Mouse (Mus musculus) lung, postnatal 25 days (tissue): ENCODE measurements at regions not wholly inside any gene's neighbourhood (a gene's known extent, or its start where the extent isn't known, plus 50 kb on each side); places are given as distances from the start of the nearest gene placed in this dataset.

Experiments
- DNase-seq: peaks from one replicate; pipeline ENCODE4 v3.0.0; 2022; ENCODE audit warnings: low spot score

DNA sequence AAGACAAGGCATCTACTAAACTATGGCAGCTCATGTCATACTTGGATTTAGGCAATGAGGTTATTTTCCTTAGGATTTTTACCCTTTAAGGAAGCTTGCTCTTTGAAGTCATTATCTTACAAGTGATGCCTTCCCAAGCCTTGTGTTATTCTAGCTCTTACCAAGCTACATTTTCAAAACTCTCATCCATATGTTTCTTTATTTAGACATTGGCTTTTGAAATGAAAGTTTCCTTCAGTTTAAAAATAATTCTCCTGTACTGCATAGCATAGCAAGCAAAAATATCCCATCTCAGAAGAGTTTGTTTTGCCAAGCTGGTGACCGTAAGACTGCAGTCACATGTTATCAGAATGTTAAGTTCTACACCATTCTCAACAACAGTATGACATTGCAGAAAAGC is 372.8 kb upstream of the Sptlc3 start:
- no peak for DNase-seq

DNA sequence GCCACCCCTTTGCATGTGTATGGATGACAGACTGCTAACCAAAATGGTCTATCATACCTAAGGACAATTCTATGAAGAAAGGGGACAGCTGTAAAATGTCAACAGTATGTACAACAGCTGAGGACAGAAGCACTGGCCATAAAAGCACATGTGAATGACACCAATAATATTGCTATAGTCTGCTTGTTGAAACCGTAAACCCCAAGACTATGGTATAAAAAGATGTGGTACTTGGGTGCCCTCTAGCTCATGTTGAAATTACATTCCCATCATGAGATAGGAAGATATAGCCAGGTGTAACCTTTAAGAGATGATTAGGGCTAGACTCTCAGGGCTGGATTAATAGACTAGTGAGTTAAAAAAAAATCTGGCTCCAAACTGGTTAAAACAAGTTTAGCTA is 361.6 kb upstream of the Sptlc3 start:
- no peak for DNase-seq

DNA sequence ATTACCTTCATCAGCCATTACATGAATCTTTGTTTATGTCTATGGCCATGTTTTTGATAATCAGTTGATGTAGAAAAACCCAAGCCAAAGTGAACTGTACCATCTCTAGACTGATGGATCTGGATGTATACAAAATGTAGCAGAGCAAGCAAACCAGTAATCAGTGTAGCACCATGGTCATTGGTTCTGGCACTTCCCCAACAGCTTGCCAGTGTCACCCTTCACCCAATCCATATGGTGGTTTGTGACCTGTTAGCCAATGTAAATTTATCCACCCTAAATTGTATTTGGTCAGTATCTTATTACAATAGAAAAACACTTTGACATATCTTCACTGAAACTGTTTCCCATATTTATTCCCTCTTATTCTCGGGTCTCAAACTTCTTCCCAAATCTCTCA is 346.7 kb upstream of the Sptlc3 start:
- DNase-seq: no peak

DNA sequence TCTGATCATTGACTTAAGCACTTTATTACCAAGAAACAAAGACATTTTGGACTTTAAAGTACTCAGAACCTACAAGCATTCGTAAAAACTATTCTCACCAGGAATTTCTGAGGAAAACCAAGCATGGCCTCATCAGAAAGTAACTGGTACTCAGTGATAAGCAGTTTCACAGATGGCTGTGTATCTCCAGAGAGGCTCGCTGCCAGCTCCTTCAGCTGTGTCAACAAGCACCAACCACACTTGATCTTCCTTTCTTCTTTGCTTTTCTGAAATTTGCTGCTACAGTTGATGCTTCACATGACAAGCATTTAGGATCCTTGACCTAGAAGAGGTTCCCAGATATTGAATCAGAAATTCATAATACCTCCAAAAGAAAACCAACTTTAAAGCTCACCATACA is 314.1 kb upstream of the Sptlc3 start:
- no peak for DNase-seq

GRCm38 (mm10) chr2:139198281-139198680 is 295.4 kb upstream of the Sptlc3 start:
- no peak for DNase-seq

- DNase-seq: no peak
Measured at GRCm38 (mm10) chr2:139207649-139208048, 286.1 kb upstream of the Sptlc3 start.

GRCm38 (mm10) chr2:139220757-139221400 is 272.8 kb upstream of the Sptlc3 start:
- DNase-seq: no peak

GRCm38 (mm10) chr2:139230453-139230852 is 263.3 kb upstream of the Sptlc3 start:
- DNase-seq: no peak

GRCm38 (mm10) chr2:139250138-139250537 is 243.6 kb upstream of the Sptlc3 start:
- DNase-seq: no peak

GRCm38 (mm10) chr2:139267119-139267518 is 226.6 kb upstream of the Sptlc3 start:
- DNase-seq: no peak

DNA sequence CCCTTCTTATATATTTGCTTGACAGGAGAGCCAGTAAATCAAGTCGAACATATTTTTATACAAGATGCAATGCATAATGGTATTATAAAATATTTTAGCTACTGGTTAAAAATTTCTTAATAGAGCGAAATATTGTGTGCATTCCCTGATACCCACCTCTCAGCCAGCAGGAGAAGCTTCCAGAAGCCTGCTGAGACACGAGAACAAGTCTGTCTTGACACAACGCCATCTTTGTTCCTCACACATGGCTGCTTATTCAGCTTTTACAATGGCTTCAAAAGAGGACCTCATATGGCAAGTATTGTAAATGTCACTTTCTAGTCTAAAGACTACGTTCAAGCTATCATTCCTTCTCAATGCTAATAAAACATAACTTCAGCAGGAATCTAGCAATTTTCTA is 217.1 kb upstream of the Sptlc3 start:
- DNase-seq: no peak

DNA sequence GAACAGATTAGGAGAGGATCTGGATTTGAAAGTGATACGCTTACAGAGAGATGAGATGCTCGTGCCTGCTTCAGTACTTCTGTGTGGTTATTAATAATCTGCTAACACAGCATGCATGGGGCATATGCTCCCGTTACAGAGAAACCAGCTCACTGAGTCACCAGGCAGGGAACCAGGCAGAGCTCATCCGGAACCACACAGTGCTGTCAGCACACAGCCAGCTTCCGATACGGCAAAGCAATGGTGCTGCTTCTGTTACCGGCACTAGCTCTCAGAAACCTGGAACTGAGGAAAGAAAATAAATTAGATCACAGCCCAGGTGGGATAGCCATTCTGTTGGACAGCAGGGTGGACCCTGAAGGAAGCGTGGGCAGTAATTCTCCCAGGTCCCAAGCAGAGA is 216.1 kb upstream of the Sptlc3 start:
- DNase-seq: no peak

DNA sequence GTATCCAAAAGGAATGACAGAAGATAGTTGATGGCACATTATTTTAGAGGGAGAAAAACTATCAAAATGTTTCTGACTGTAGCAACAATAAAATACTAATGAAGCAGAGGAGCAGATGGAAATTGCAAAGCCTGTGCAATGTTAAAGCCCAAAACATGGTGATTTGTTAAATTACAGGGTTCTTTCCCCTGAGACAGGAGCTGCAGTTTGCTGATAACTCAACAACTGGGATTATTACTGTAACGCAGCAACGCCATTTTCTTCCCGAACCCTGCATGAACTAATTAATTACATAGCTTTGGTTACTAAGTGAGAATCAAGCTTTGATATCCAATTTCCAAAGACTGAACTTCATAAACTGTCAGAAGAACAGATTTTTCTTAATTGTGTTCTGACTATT is 212.7 kb upstream of the Sptlc3 start:
- DNase-seq: no peak

- DNase-seq: no peak
Measured at GRCm38 (mm10) chr2:139284315-139284714, 209.4 kb upstream of the Sptlc3 start.

- no peak for DNase-seq
Measured at GRCm38 (mm10) chr2:139286446-139286845, 207.3 kb upstream of the Sptlc3 start.

- no peak for DNase-seq
Measured at GRCm38 (mm10) chr2:139298541-139299152, 195.1 kb upstream of the Sptlc3 start.

DNA sequence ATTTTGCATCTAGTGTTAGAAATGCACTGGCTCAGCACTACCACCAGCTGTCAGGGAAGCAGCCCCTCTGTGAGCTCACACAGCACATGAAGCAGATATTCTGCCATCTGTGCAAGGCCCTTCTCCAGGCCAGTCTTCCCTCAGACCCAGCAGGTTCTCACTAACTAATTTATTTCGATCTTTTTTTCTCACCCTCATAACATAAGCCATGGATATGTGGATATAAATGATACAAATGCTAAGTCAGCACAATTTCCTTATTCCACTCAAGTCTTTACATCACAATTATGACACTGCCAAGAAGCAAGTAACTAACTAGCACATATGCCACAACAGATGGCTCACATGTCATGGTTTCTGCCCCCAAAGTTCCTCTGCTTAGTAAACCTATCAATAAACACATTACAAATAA is 182.3 kb upstream of the Sptlc3 start:
- DNase-seq: no peak

- DNase-seq: no peak
Measured at GRCm38 (mm10) chr2:139312053-139312452, 181.7 kb upstream of the Sptlc3 start.

GRCm38 (mm10) chr2:139322509-139322908 is 171.2 kb upstream of the Sptlc3 start:
- peak; percentile 70 for DNase-seq

GRCm38 (mm10) chr2:139325501-139325900 is 168.2 kb upstream of the Sptlc3 start:
- no peak for DNase-seq

GRCm38 (mm10) chr2:139334681-139335080 is 159.0 kb upstream of the Sptlc3 start:
- DNase-seq: no peak

- DNase-seq: no peak
Measured at GRCm38 (mm10) chr2:139338240-139338639, 155.5 kb upstream of the Sptlc3 start.

DNA sequence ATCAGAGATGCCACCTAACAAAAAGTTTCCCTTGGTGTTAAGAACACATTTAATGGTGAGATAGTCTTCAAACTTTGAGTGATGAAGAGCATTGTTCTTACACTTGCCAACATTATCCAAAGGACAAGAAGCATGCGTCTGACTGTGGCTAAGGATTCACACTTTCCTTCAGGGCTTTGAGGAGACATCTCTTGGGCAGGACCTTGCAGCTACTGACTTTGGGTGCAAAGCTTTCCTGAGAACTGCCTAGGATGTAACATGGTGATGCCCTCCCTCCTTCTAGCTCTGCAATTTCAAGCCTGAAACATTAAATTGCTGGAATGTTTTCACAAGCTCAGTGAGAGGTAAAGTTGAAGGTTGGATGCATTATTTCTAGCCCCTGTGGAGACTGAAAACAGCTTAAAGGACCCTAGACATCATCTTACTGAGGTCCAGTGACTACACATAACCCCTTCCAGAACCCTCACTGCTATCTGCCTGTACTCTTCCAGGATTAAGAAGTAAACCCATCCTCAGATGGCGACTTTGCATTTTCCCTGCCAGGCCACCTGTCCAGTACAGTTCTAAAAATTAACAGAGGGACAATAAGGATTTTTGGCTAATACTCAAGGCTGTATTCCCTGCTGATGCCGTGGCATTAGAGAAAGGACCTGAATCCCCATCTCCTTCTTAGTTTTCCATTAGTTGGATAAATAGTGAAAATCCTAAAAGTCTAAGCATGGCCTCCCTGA is 137.3 kb upstream of the Sptlc3 start:
- DNase-seq: no peak
